Mouse (Mus musculus) megakaryocyte, embryonic 14.5 days (primary cell): ENCODE measurements around the gene Npw.

ENCODE experiments used
- FLI1 ChIP-seq: IDR thresholded peaks from 2 replicates; pipeline ENCODE4 v1.6.1; 2012; ENCODE audit warnings: low read length, inconsistent platforms, mixed read lengths
- GATA1 ChIP-seq: IDR thresholded peaks from 3 replicates; pipeline ENCODE4 v1.6.1; 2012; ENCODE audit warnings: mixed read lengths, low read length, inconsistent platforms, borderline replicate concordance

GRCm38 (mm10) chr17:24630072-24630471, 28.2 kb downstream of the Npw start:
- TF ChIP-seq GATA1 (no peak), FLI1 (no peak)
